Mouse (Mus musculus): ENCODE measurements around the gene Lgr4. TPM values are rescaled to one million over a fixed set of nuclear protein-coding genes. Genes with fewer than 3 reads are reported as not detected.
A peak's percentile ranks its signal among the peaks of the same experiment; 100 is the strongest.
"Not testable (repeated sequence)": the region's sequence is repeated elsewhere in the genome, so short reads cannot be mapped to it uniquely, and the experiment has no call there.

The Lgr4 gene
- 7.8 and 8.7 TPM in 2 replicates for polyA plus RNA-seq (2016; fragmentation: Nextera tagmentation; extraction: Ambion mirVana)

GRCm38 (mm10) chr2:109917496-109918413, at the start of gene Lgr4:
Gene Lgr4, plus strand, starts transcription at chr2:109917647.
- peak; percentile 98 for ATAC-seq (ENCODE audit: low FRiP score)
- under 1% methylated on average over 85 of the region's 111 CpGs for WGBS
- peak within 1 kb of the TSS; percentile 85 for H3K4me3 ChIP-seq (replicated peaks)
- peak within 1 kb of the TSS; percentile 86 for H3K9ac ChIP-seq
- H3K4me1 ChIP-seq = peaks cover 21% of the 10 kb centered on the region
- peaks cover 30% of the 10 kb centered on the region for H3K27me3 ChIP-seq
- no peaks in the 10 kb centered on the region for H3K9me3 ChIP-seq
- no peaks in the 10 kb centered on the region for H3K36me3 ChIP-seq (replicated peaks)
- peak within 1 kb of the TSS; percentile 96 for H3K27ac ChIP-seq
- H3K4me2 ChIP-seq = peak within 1 kb of the TSS; percentile 88

- 76% methylated on average over 4 of the region's 4 CpGs for WGBS
- H3K36me3 ChIP-seq (replicated peaks) = not testable (repeated sequence)
These were observed 38.0 kb upstream of the Lgr4 start for GRCm38 (mm10) chr2:109879429-109879828.

GRCm38 (mm10) chr2:109881111-109881510, 36.3 kb upstream of the Lgr4 start:
- Histone ChIP-seq H3K4me2 (no peak overlapping the region), H3K4me1 (no peaks in the 10 kb centered on the region), H3K9me3 (no peaks in the 10 kb centered on the region), H3K27ac (no peak overlapping the region), H3K36me3 (replicated peaks) (no peaks in the 10 kb centered on the region), H3K4me3 (replicated peaks) (no peak overlapping the region), H3K27me3 (no peaks in the 10 kb centered on the region), H3K9ac (no peak overlapping the region)
- 63% methylated on average over 2 of the region's 2 CpGs for WGBS
- no peak for ATAC-seq (ENCODE audit: low FRiP score)

More at GRCm38 (mm10) chr2:109879429-109879828, 38.0 kb upstream of the Lgr4 start:
- not testable (repeated sequence) for ATAC-seq (ENCODE audit: low FRiP score); H3K4me2 ChIP-seq; H3K9me3 ChIP-seq; H3K4me3 ChIP-seq (replicated peaks); H3K4me1 ChIP-seq; H3K27me3 ChIP-seq; H3K9ac ChIP-seq; H3K27ac ChIP-seq

GRCm38 (mm10) chr2:109881625-109882024, 35.8 kb upstream of the Lgr4 start:
- WGBS = 63% methylated on average over 1 of the region's 1 CpGs

GRCm38 (mm10) chr2:109884106-109884505, 33.3 kb upstream of the Lgr4 start:
- H3K36me3 ChIP-seq (replicated peaks) = no peaks in the 10 kb centered on the region
- no peaks in the 10 kb centered on the region for H3K27me3 ChIP-seq
- H3K9ac ChIP-seq = no peak overlapping the region
- H3K9me3 ChIP-seq = no peaks in the 10 kb centered on the region
- no peak overlapping the region for H3K4me3 ChIP-seq (replicated peaks)
- no peak overlapping the region for H3K27ac ChIP-seq
- no peak for ATAC-seq (ENCODE audit: low FRiP score)
- H3K4me2 ChIP-seq = no peak overlapping the region
- no peaks in the 10 kb centered on the region for H3K4me1 ChIP-seq
- WGBS = 79% methylated on average over 4 of the region's 4 CpGs

More at GRCm38 (mm10) chr2:109881625-109882024, 35.8 kb upstream of the Lgr4 start:
- Histone ChIP-seq H3K4me3 (replicated peaks) (no peak overlapping the region), H3K4me1 (no peaks in the 10 kb centered on the region), H3K9me3 (no peaks in the 10 kb centered on the region), H3K27ac (no peak overlapping the region), H3K9ac (no peak overlapping the region), H3K36me3 (replicated peaks) (no peaks in the 10 kb centered on the region), H3K27me3 (no peaks in the 10 kb centered on the region), H3K4me2 (no peak overlapping the region)
- ATAC-seq (ENCODE audit: low FRiP score) = no peak

- no peak for ATAC-seq (ENCODE audit: low FRiP score)
- no peaks in the 10 kb centered on the region for H3K9me3 ChIP-seq
- H3K4me1 ChIP-seq = no peaks in the 10 kb centered on the region
- H3K4me2 ChIP-seq = no peak overlapping the region
- no peak overlapping the region for H3K9ac ChIP-seq
- WGBS = 66% methylated on average over 4 of the region's 4 CpGs
- H3K4me3 ChIP-seq (replicated peaks) = no peak overlapping the region
- H3K36me3 ChIP-seq (replicated peaks) = no peaks in the 10 kb centered on the region
- no peaks in the 10 kb centered on the region for H3K27me3 ChIP-seq
- no peak overlapping the region for H3K27ac ChIP-seq
These were observed 32.9 kb upstream of the Lgr4 start for GRCm38 (mm10) chr2:109884507-109884906.

GRCm38 (mm10) chr2:109890068-109890467, 27.4 kb upstream of the Lgr4 start:
- Histone ChIP-seq H3K9me3 (no peaks in the 10 kb centered on the region), H3K9ac (peak overlapping the region; percentile 91), H3K27me3 (no peaks in the 10 kb centered on the region), H3K4me3 (replicated peaks) (peak overlapping the region; percentile 91), H3K27ac (no peak overlapping the region), H3K4me1 (peaks cover 14% of the 10 kb centered on the region), H3K36me3 (replicated peaks) (peaks cover 10% of the 10 kb centered on the region), H3K4me2 (peak overlapping the region; percentile 74)
- WGBS = 43% methylated on average over 4 of the region's 4 CpGs
- no peak for ATAC-seq (ENCODE audit: low FRiP score)

GRCm38 (mm10) chr2:109890597-109890996, 26.9 kb upstream of the Lgr4 start, which contains the start of gene Lin7c:
Gene Lin7c, plus strand, starts transcription at chr2:109890853.
- peak within 1 kb of the TSS; percentile 74 for H3K4me2 ChIP-seq
- H3K9ac ChIP-seq = peak within 1 kb of the TSS; percentile 91
- H3K9me3 ChIP-seq = no peaks in the 10 kb centered on the region
- peak within 1 kb of the TSS; percentile 91 for H3K4me3 ChIP-seq (replicated peaks)
- WGBS = under 1% methylated on average over 41 of the region's 42 CpGs
- peak; percentile 100 for ATAC-seq (ENCODE audit: low FRiP score)
- H3K27ac ChIP-seq = peak within 1 kb of the TSS; percentile 88
- H3K27me3 ChIP-seq = no peaks in the 10 kb centered on the region
- peaks cover 14% of the 10 kb centered on the region for H3K4me1 ChIP-seq
- H3K36me3 ChIP-seq (replicated peaks) = peaks cover 15% of the 10 kb centered on the region

- Histone ChIP-seq H3K4me3 (replicated peaks) (peak overlapping the region; percentile 91), H3K27ac (peak overlapping the region; percentile 88), H3K9ac (peak overlapping the region; percentile 91), H3K4me2 (peak overlapping the region; percentile 74), H3K9me3 (no peaks in the 10 kb centered on the region), H3K27me3 (no peaks in the 10 kb centered on the region), H3K4me1 (peaks cover 14% of the 10 kb centered on the region), H3K36me3 (replicated peaks) (peaks cover 19% of the 10 kb centered on the region)
- peak; percentile 84 for ATAC-seq (ENCODE audit: low FRiP score)
- WGBS = under 1% methylated on average over 33 of the region's 34 CpGs
These were observed 26.4 kb upstream of the Lgr4 start for GRCm38 (mm10) chr2:109891031-109891430.

GRCm38 (mm10) chr2:109891471-109891870, 26.0 kb upstream of the Lgr4 start:
- Histone ChIP-seq H3K27ac (peak overlapping the region; percentile 88; the same call in 1 of the 2 replicates), H3K4me3 (replicated peaks) (peak overlapping the region; percentile 91), H3K4me2 (peak overlapping the region; percentile 74), H3K4me1 (peaks cover 14% of the 10 kb centered on the region), H3K27me3 (no peaks in the 10 kb centered on the region), H3K36me3 (replicated peaks) (peaks cover 24% of the 10 kb centered on the region), H3K9me3 (no peaks in the 10 kb centered on the region), H3K9ac (peak overlapping the region; percentile 91)
- WGBS = 21% methylated on average over 4 of the region's 4 CpGs
- ATAC-seq (ENCODE audit: low FRiP score) = no peak

GRCm38 (mm10) chr2:109896311-109896710, 21.1 kb upstream of the Lgr4 start:
- no peaks in the 10 kb centered on the region for H3K27me3 ChIP-seq
- H3K9me3 ChIP-seq = no peaks in the 10 kb centered on the region
- peaks cover 14% of the 10 kb centered on the region for H3K4me1 ChIP-seq
- peaks cover 54% of the 10 kb centered on the region for H3K36me3 ChIP-seq (replicated peaks)
- no peak overlapping the region for H3K4me3 ChIP-seq (replicated peaks)
- no peak for ATAC-seq (ENCODE audit: low FRiP score)
- H3K4me2 ChIP-seq = no peak overlapping the region
- H3K9ac ChIP-seq = no peak overlapping the region
- 86% methylated on average over 7 of the region's 7 CpGs for WGBS
- H3K27ac ChIP-seq = no peak overlapping the region

- Histone ChIP-seq H3K36me3 (replicated peaks) (peaks cover 27% of the 10 kb centered on the region), H3K27ac (no peak overlapping the region), H3K9me3 (no peaks in the 10 kb centered on the region), H3K27me3 (no peaks in the 10 kb centered on the region; the same call in 1 of the 2 replicates), H3K4me2 (no peak overlapping the region), H3K9ac (no peak overlapping the region), H3K4me1 (no peaks in the 10 kb centered on the region), H3K4me3 (replicated peaks) (no peak overlapping the region)
- no peak for ATAC-seq (ENCODE audit: low FRiP score)
- WGBS = 80% methylated on average over 7 of the region's 7 CpGs
These were observed 14.6 kb upstream of the Lgr4 start for GRCm38 (mm10) chr2:109902869-109903268.
